Mouse (Mus musculus): Measurements from ENCODE around the gene Sox12.
"Not testable (repeated sequence)": the region's sequence is repeated elsewhere in the genome, so short reads cannot be mapped to it uniquely, and the experiment has no call there.

The Sox12 gene

GRCm38 (mm10) chr2:152397680-152398435 is at the start of gene Sox12:
Sox12 (minus strand) TSS chr2:152398063.
- peak; percentile 90 for DNase-seq (ENCODE audit: low read depth, low spot score)

- no peak for DNase-seq (ENCODE audit: low read depth, low spot score)
Observed at GRCm38 (mm10) chr2:152447461-152447860, 49.6 kb upstream of the Sox12 start.

GRCm38 (mm10) chr2:152446642-152447041 is 48.8 kb upstream of the Sox12 start:
- no peak for DNase-seq (ENCODE audit: low read depth, low spot score)

- no peak for DNase-seq (ENCODE audit: low read depth, low spot score)
Observed at GRCm38 (mm10) chr2:152443281-152443680, 45.4 kb upstream of the Sox12 start.

- no peak for DNase-seq (ENCODE audit: low read depth, low spot score)
Observed at GRCm38 (mm10) chr2:152442322-152442721, 44.5 kb upstream of the Sox12 start.

- no peak for DNase-seq (ENCODE audit: low read depth, low spot score)
Observed at GRCm38 (mm10) chr2:152439833-152440232, 42.0 kb upstream of the Sox12 start.

- DNase-seq (ENCODE audit: low read depth, low spot score), result peak; percentile 58
Observed at GRCm38 (mm10) chr2:152438963-152439362, 41.1 kb upstream of the Sox12 start.

- peak; percentile 76 for DNase-seq (ENCODE audit: low read depth, low spot score)
Observed at GRCm38 (mm10) chr2:152436983-152437860, 39.4 kb upstream of the Sox12 start.

- no peak for DNase-seq (ENCODE audit: low read depth, low spot score)
Observed at GRCm38 (mm10) chr2:152436405-152436901, 38.6 kb upstream of the Sox12 start.

GRCm38 (mm10) chr2:152428481-152428880 is 30.6 kb upstream of the Sox12 start:
- not testable (repeated sequence) for DNase-seq (ENCODE audit: low read depth, low spot score)

GRCm38 (mm10) chr2:152427493-152427892 is 29.6 kb upstream of the Sox12 start:
- DNase-seq (ENCODE audit: low read depth, low spot score), result no peak

GRCm38 (mm10) chr2:152415786-152416185 is 17.9 kb upstream of the Sox12 start:
- no peak for DNase-seq (ENCODE audit: low read depth, low spot score)

GRCm38 (mm10) chr2:152415287-152415686 is 17.4 kb upstream of the Sox12 start, which contains the start of gene 6820408C15Rik:
6820408C15Rik (plus strand) TSS chr2:152415587.
- DNase-seq (ENCODE audit: low read depth, low spot score), result no peak

GRCm38 (mm10) chr2:152414591-152415165 is 16.8 kb upstream of the Sox12 start, which contains the start of gene Zcchc3:
Zcchc3 (minus strand) TSS chr2:152415027.
- DNase-seq (ENCODE audit: low read depth, low spot score), result peak; percentile 68

GRCm38 (mm10) chr2:152413765-152414584 is 16.1 kb upstream of the Sox12 start:
- DNase-seq (ENCODE audit: low read depth, low spot score), result no peak

- no peak for DNase-seq (ENCODE audit: low read depth, low spot score)
Observed at GRCm38 (mm10) chr2:152413158-152413764, 15.4 kb upstream of the Sox12 start.

- DNase-seq (ENCODE audit: low read depth, low spot score), result no peak
Observed at GRCm38 (mm10) chr2:152412526-152413157, 14.8 kb upstream of the Sox12 start.

GRCm38 (mm10) chr2:152411471-152411870 is 13.6 kb upstream of the Sox12 start:
- no peak for DNase-seq (ENCODE audit: low read depth, low spot score)

GRCm38 (mm10) chr2:152410971-152411371 is 13.1 kb upstream of the Sox12 start:
- DNase-seq (ENCODE audit: low read depth, low spot score), result no peak

GRCm38 (mm10) chr2:152409781-152410180 is 11.9 kb upstream of the Sox12 start:
- DNase-seq (ENCODE audit: low read depth, low spot score), result no peak
